Mouse (Mus musculus) C2C12 (cell line): ENCODE results near the gene Disp3.

Experiments
- CTCF ChIP-seq: IDR thresholded peaks from one replicate; pipeline ENCODE4 v1.5.1; 2011; ENCODE audit not compliant: control insufficient read depth, insufficient read depth, insufficient read length
- MAX ChIP-seq: IDR thresholded peaks from one replicate; pipeline ENCODE4 v1.6.1; 2011; ENCODE audit warnings: mild to moderate bottlenecking, control low read depth
- MYOG ChIP-seq: IDR thresholded peaks from one replicate; pipeline ENCODE4 v1.6.1; 2011; ENCODE audit not compliant: control insufficient read depth, insufficient read length; ENCODE audit errors: extremely low read depth

- TF ChIP-seq MYOG (no peak), CTCF (no peak), MAX (no peak)
Observed at GRCm38 (mm10) chr4:148215264-148215900, 72.4 kb downstream of the Disp3 start.
